Mouse (Mus musculus) kidney, postnatal 0 days (tissue): ENCODE data around the gene Bpifb3. TPM values are rescaled to one million over a fixed set of nuclear protein-coding genes. Genes with fewer than 3 reads are reported as not detected.

Source experiments
- ATAC-seq: fragments of 200-750 bp; cut with Nextera tagmentation; replicated peaks from 2 replicates; pipeline ENCODE4 v1.8.0; 2017; ENCODE audit warnings: low read depth, moderate number of reproducible peaks, moderate TSS enrichment, moderate library complexity; ENCODE audit not compliant: low FRiP score
- DNase-seq: peaks from one replicate; pipeline ENCODE4 v3.0.0-alpha.2; 2016; ENCODE audit warnings: low spot score
- H3K27ac ChIP-seq: fragments of 300-500 bp; sonication (generic); 2 replicates; pipeline ENCODE4 v1.5.1; 2014; ENCODE audit warnings: mild to moderate bottlenecking
- H3K27me3 ChIP-seq: fragments of 300-500 bp; sonication (generic); 2 replicates; pipeline ENCODE4 v1.6.1; 2014; ENCODE audit warnings: low read length, mixed read lengths; ENCODE audit not compliant: insufficient read depth
- H3K36me3 ChIP-seq: fragments of 300-500 bp; sonication (generic); 2 replicates; pipeline ENCODE4 v1.6.1; 2014; ENCODE audit warnings: low read length, mixed read lengths; ENCODE audit not compliant: insufficient read depth
- H3K4me1 ChIP-seq: fragments of 300-500 bp; sonication (generic); replicated peaks from 2 replicates; pipeline ENCODE4 v1.6.1; 2014; ENCODE audit warnings: antibody characterized with exemption, low read length, mixed read lengths; ENCODE audit not compliant: insufficient read depth
- H3K4me2 ChIP-seq: fragments of 300-500 bp; sonication (generic); 2 replicates; pipeline ENCODE4 v1.6.1; 2014; ENCODE audit warnings: mild to moderate bottlenecking, low read length, moderate library complexity, mixed read lengths
- H3K4me3 ChIP-seq: fragments of 300-500 bp; sonication (generic); replicated peaks from 2 replicates; pipeline ENCODE4 v1.5.1; 2014; ENCODE audit warnings: low read depth, low read length
- H3K9ac ChIP-seq: fragments of 300-500 bp; sonication (generic); 2 replicates; pipeline ENCODE4 v1.6.1; 2014; ENCODE audit warnings: low read depth, low read length
- H3K9me3 ChIP-seq: fragments of 300-500 bp; sonication (generic); replicated peaks from 2 replicates; pipeline ENCODE4 v1.6.1; 2016; ENCODE audit warnings: low read length, inconsistent platforms, mixed read lengths
- CTCF ChIP-seq: IDR thresholded peaks from 2 replicates; pipeline ENCODE4 v1.5.1; 2016; ENCODE audit warnings: antibody characterized with exemption, low read depth, mild to moderate bottlenecking, moderate library complexity
- WGBS: fragments of 180-500 bp; shearing (Covaris S2); extraction: QIAGEN DNeasy Blood & Tissue Kit; methylation state at CpG from one replicate; pipeline ENCODE4 v1.1.7; 2014; 5-methylcytosine and 5-hydroxymethylcytosine counted together
- polyA plus RNA-seq: library from polyadenylated mRNA; unstranded; fragments of >200 nt; fragmentation: Nextera tagmentation; extraction: Ambion mirVana; gene quantifications from 2 replicates; pipeline ENCODE4 v1.2.1, GENCODE M21; 2015

Gene Bpifb3
- polyA plus RNA-seq, 1 experiment from 2014 or later = not detected

DNA sequence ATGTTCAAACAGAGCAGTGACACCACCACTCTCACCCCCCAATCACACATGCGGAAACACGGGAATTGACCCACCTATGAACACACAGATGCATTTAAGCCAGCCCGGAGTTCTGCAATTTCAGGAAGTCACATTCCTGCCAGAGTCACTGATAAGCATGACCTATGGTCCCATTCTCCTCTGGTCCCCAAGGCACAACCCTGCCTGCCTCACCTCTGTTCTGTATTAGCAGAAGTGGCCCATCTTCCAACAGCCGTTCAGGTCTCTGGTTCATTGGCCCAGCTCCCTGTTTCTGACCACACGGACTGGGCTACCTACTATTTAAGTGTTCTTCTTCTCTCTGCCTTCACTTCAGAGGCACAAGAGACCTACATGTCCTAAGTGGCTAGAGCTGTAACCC lies 56.6 kb downstream of the Bpifb3 start, which contains the start of gene Bpifa6:
Bpifa6 (plus strand) TSS at position 364 of the 400 bp plus-strand sequence.
- 64% methylated on average over 5 of the region's 5 CpGs for WGBS
- H3K27me3 ChIP-seq = no peaks in the 10 kb centered on the region
- ATAC-seq (no peak), DNase-seq (no peak)
- H3K4me3 ChIP-seq = no peak within 1 kb of the TSS
- H3K9me3 ChIP-seq = no peaks in the 10 kb centered on the region
- no peaks in the 10 kb centered on the region for H3K4me1 ChIP-seq
- no peak for TF ChIP-seq CTCF
- no peak within 1 kb of the TSS for H3K9ac ChIP-seq
- H3K27ac ChIP-seq = no peak within 1 kb of the TSS
- no peak within 1 kb of the TSS for H3K4me2 ChIP-seq
- no peaks in the 10 kb centered on the region for H3K36me3 ChIP-seq

Other genes with a start within 250 kb of the Bpifb3 start
- 0.06 TPM in 1 of 2 replicates, not detected in the other for gene Dnmt3c, start 221.6 kb upstream of the Bpifb3 start, polyA plus RNA-seq
- 192 and 216 TPM in 2 replicates for gene Mapre1, start 177.0 kb upstream of the Bpifb3 start, polyA plus RNA-seq
- gene Efcab8, start 138.3 kb upstream of the Bpifb3 start, polyA plus RNA-seq = not detected in 2 replicates
- gene Sun5, start 47.1 kb upstream of the Bpifb3 start, polyA plus RNA-seq = not detected in 2 replicates
- gene Bpifb2, start 43.2 kb upstream of the Bpifb3 start, polyA plus RNA-seq = not detected in 2 replicates
- not detected in 2 replicates for gene Bpifb6, start 17.8 kb upstream of the Bpifb3 start, polyA plus RNA-seq
- not detected in 2 replicates for gene Bpifb4, start 20.0 kb downstream of the Bpifb3 start, polyA plus RNA-seq
- gene Bpifa6, start 56.7 kb downstream of the Bpifb3 start, polyA plus RNA-seq = not detected in 2 replicates
- not detected in 2 replicates for gene Bpifa2, start 90.0 kb downstream of the Bpifb3 start, polyA plus RNA-seq
- not detected in 2 replicates for gene Bpifa3, start 212.1 kb downstream of the Bpifb3 start, polyA plus RNA-seq
- not detected in 2 replicates for gene Bpifa1, start 224.7 kb downstream of the Bpifb3 start, polyA plus RNA-seq
- not detected in 2 replicates for gene Bpifa5, start 244.4 kb downstream of the Bpifb3 start, polyA plus RNA-seq